Mouse (Mus musculus): ENCODE data around the gene Spint1.

Spint1 gene

GRCm38 (mm10) chr2:119242548-119242947 is 5.4 kb downstream of the Spint1 start:
- DNase-seq (ENCODE audit: low spot score in 2 of 2): no peak

- no peak for DNase-seq (ENCODE audit: low spot score in 2 of 2)
Measured at GRCm38 (mm10) chr2:119245246-119245645, 8.1 kb downstream of the Spint1 start.

- DNase-seq (ENCODE audit: low spot score in 2 of 2): no peak
Measured at GRCm38 (mm10) chr2:119247904-119248303, 10.7 kb downstream of the Spint1 start.

- DNase-seq (ENCODE audit: low spot score in 2 of 2): no peak
Measured at GRCm38 (mm10) chr2:119249592-119250061, 12.5 kb downstream of the Spint1 start.

DNA sequence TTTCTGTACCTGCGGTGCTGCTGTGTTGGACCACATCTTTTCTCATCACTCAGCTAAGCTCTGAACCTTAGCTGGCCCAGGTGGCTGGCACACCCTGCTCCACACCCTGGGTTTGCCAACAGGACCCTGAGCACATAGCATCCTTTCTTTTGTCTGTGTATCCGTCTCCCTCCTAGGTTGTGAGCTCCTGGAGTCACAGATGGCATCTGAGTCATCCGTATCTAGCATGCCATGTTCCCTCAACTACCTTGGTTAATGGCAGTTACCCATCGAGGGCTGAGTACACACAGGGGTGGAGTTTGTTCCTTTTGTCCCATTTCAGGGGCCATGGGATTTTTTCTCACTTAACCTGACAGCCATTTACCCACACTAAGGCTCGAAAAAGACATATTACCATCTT is 13.2 kb downstream of the Spint1 start:
- DNase-seq (ENCODE audit: low spot score in 2 of 2): no peak

GRCm38 (mm10) chr2:119250826-119251478 is 13.8 kb downstream of the Spint1 start:
- peak; percentile 65 to 69 for DNase-seq (ENCODE audit: low spot score in 2 of 2)

DNA sequence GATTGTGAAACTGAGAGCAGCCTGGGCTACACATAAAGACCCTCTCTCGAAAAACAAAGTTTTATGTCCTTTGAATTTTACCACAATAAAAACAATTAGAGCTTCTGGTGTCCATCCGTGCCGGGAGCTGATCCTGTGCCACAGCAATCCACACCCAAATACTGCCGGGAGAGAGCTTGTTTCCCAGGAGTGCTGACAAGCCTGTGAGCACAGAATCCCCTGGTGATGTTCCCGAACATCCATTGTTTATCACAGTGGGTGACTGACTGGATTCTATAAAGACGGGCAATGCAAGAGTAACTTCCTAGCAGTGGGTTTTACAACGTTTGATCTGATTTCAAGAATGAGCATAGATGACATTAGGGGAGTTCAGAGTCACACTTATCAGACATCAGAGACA is 17.8 kb downstream of the Spint1 start:
- no peak for DNase-seq (ENCODE audit: low spot score in 2 of 2)

GRCm38 (mm10) chr2:119260518-119260917 is 23.4 kb downstream of the Spint1 start:
- no peak for DNase-seq (ENCODE audit: low spot score in 2 of 2)

DNA sequence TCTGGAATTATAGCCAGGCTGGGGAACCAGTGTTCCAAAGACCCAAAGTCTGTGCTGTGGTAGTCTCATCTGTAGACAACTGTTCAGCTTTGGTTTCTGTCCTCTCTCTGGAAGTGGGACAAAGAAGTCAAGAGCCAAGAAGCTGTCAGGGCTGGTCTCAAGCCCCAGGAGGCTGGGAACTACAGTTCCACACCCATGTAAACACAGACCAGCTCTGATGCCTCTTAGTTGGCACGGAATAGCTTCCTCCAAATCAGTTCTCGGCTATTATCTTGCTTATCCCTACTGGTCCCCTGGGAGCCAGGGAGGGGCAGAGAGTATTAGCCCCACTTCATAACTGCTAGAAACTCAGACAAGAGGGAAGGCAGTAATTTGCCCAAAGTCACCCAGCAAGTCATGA is 24.2 kb downstream of the Spint1 start:
- no peak for DNase-seq (ENCODE audit: low spot score in 2 of 2)

GRCm38 (mm10) chr2:119262978-119263377 is 25.8 kb downstream of the Spint1 start:
- DNase-seq (ENCODE audit: low spot score in 2 of 2): no peak

DNA sequence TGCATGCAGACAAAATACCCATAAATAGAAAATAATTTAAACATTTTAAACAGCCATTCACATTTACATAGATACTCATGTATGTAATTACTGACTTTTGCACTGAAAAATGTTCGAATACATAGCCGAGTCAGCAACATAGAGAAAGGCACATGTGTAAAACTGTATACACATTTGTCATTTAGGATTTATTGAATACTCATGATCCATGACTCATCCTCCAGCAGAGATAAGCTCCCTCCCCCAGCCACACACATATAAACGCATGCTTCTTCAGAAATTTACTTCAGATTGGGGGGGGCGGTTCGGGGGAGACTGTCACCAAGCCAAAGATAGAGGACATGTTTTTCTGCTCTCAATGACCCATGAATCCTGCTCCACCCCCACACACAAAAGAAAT is 26.7 kb downstream of the Spint1 start:
- DNase-seq (ENCODE audit: low spot score in 2 of 2): no peak

DNA sequence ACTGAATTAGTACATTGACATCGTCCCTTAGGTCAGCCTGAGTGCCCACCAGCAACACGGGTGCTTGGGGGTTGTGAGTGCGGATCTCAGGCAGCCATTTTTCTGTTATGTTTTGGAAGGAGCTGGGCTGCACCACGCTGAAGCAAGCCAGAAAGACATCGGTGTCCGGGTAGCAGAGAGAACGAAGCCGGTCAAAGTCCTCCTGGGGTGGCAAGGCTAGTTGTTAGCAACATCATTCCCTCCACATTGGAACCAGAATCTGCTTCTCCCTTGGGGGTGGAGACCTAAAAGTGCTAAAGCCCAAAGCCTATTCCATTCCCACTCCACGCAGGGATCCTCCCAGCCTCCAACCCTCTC is 33.1 kb downstream of the Spint1 start:
- no peak for DNase-seq (ENCODE audit: low spot score in 2 of 2)

DNA sequence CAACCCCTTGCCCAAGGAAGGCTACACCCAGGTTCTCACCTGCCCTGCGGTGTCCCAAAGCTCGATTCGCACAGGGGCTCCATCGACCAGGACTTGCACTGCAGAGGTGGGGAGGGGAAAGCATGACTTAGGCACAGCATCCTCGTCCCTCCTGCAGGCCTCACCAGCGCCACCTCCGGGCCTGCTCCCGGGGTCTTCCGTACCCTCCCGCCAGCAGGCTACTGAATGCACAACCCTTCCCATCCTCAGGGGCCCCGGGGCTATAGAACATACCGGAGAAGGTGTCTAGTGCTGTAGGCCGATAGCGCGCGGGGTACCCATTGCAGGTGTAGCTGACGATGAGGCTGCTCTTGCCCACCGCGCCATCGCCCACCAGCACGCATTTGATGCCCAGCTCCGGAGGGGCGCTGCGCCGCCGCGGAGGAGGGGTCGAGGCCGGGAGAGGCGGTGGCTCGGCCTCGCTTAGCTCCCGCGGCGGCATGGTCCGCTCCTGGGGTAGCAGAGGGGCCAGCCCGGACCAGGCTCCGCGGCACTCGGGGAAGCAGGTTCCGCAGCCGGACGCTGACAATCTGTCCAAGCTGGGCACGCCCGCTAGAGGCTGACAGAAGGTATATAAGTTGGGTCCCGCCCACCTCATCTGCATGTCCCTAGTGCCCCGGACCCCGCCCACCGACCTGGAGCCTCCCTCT is 33.6 kb downstream of the Spint1 start, which contains the start of gene Rhov:
Rhov (minus strand) TSS at position 630 of the 689 bp plus-strand sequence.
- DNase-seq (ENCODE audit: low spot score in 2 of 2): peak; percentile 74 to 76

- no peak for DNase-seq (ENCODE audit: low spot score in 2 of 2)
Measured at GRCm38 (mm10) chr2:119274126-119274525, 37.0 kb downstream of the Spint1 start.

GRCm38 (mm10) chr2:119276926-119277325 is 39.8 kb downstream of the Spint1 start:
- DNase-seq (ENCODE audit: low spot score in 2 of 2): no peak

- DNase-seq (ENCODE audit: low spot score in 2 of 2): no peak
Measured at GRCm38 (mm10) chr2:119277810-119278209, 40.6 kb downstream of the Spint1 start.

- DNase-seq (ENCODE audit: low spot score in 2 of 2): no peak
Measured at GRCm38 (mm10) chr2:119281899-119282565, 44.9 kb downstream of the Spint1 start.

GRCm38 (mm10) chr2:119287372-119287771 is 50.2 kb downstream of the Spint1 start:
- no peak for DNase-seq (ENCODE audit: low spot score in 2 of 2)

DNA sequence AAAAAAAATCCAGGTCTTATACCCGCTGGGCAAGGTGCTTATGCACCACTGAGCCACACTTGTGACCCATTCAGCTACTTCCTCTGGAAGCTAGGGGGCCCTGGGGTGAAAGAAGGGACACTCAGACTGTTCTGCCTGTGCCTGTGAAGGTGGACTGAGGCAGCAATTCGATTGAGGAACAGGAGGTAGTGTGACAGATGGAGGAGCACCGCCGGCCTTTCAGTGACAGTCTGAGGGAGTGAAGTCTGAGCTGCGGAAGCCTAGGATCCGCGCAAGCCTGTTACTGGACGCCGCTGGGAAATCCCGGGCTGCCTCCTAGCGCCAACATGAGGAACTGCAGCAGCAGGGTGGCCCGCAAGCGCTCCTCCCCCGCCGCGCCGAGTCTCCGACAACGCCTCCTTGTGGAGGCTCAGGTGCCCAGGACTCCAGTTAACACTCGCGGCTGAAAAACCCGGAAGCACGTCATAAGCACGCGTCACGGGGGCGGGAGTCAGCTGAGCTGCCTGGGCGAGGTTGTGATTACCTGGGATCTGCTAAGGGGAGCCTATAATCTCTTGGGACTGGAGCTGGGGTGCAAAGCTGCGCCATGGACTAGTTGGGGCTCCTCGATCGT is 51.2 kb downstream of the Spint1 start, which contains the start of gene Vps18:
Vps18 (plus strand) TSS at position 471 of the 613 bp plus-strand sequence.
- DNase-seq (ENCODE audit: low spot score in 2 of 2): peak; percentile 96

DNA sequence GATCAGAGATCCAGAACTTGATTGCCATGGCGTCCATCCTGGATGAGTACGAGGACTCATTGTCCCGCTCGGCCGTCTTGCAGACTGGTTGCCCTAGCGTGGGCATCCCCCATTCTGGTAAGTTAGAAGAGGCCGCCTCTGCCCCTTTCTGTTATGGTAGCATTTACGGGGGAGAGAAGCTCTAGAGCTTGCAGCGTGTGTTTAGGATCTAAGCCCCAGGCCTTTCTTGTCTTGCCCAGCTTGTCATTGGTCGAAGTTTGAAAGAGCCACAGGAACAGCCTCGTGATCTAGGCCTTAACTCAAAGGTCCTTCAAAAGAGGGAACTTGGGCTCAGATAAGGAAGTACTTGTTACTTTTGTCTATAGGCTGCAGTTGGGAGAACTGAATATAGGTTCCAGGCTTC is 51.9 kb downstream of the Spint1 start:
- peak in 1 of 2 experiments; percentile 24 for DNase-seq (ENCODE audit: low spot score in 2 of 2)

GRCm38 (mm10) chr2:119292281-119292680 is 55.1 kb downstream of the Spint1 start:
- no peak for DNase-seq (ENCODE audit: low spot score in 2 of 2)

DNA sequence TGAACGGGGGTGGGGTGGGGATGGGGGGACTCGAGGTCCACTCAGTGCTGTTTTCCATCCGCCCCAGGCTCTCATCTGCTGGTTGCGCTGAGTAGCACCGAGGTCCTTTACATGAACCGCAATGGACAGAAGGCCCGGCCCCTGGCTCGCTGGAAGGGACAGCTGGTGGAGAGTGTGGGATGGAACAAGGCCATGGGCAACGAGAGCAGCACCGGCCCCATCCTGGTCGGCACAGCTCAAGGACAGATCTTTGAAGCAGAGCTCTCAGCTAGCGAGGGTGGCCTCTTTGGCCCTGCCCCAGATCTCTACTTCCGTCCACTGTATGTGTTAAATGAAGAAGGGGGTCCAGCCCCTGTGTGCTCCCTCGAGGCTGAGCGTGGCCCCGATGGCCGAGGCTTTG is 55.7 kb downstream of the Spint1 start:
- DNase-seq (ENCODE audit: low spot score in 2 of 2): no peak

All from spleen, postnatal 36 days (tissue).